Mouse (Mus musculus): ENCODE measurements at regions not wholly inside any gene's neighbourhood (a gene's known extent, or its start where the extent isn't known, plus 50 kb on each side); places are given as distances from the start of the nearest gene placed in this dataset.

- Histone ChIP-seq H3K27me3 (replicated peaks) (no peaks in the 10 kb centered on the region), H3K4me1 (ENCODE audit: control insufficient read depth in 1 of 2, insufficient read depth in 2 of 2) (no peaks in the 10 kb centered on the region), H3K27ac (ENCODE audit: insufficient read depth, low read depth) (no peak overlapping the region), H3K9me3 (replicated peaks; ENCODE audit: low read length) (no peaks in the 10 kb centered on the region), H3K79me2 (replicated peaks; ENCODE audit: control insufficient read depth, extremely low read depth, insufficient read depth, poor library complexity, severe bottlenecking) (no peaks in the 10 kb centered on the region), H3K4me2 (ENCODE audit: insufficient read depth, low read depth, poor library complexity, severe bottlenecking) (no peak overlapping the region), H3K4me3 (replicated peaks in 1 of 3; ENCODE audit: low read depth in 2 of 3, low read length in 2 of 3, poor library complexity in 1 of 3) (no peak overlapping the region), H3K36me3 (replicated peaks in 1 of 2; ENCODE audit: control insufficient read depth in 1 of 2, insufficient read depth in 1 of 2, low read length in 1 of 2) (no peaks in the 10 kb centered on the region), H3K9ac (ENCODE audit: insufficient read depth, low read depth) (no peak overlapping the region)
- in situ Hi-C loops (cut with MboI; ENCODE audit: low pct_ligation_motif_present, low pct_unique_long_range_greater_than_20kb, low sequenced_read_pairs) = no loop called here
- TF ChIP-seq HCFC1 (IDR thresholded peaks at IDR 0.05; ENCODE audit: low read depth, low read length) (no peak), ZNF384 (IDR thresholded peaks at IDR 0.05; ENCODE audit: low read depth, low read length) (no peak), CHD1 (IDR thresholded peaks at IDR 0.05; ENCODE audit: low read depth, low read length) (no peak), MYC (IDR thresholded peaks at IDR 0.05; ENCODE audit: low read depth, low read length) (no peak), PAX5 (IDR thresholded peaks at IDR 0.05; ENCODE audit: low read length) (no peak), POLR2AphosphoS2 (IDR thresholded peaks at IDR 0.05; ENCODE audit: low read depth, low read length) (no peak), ZMIZ1 (IDR thresholded peaks at IDR 0.05; ENCODE audit: low read depth, low read length) (no peak), JUN (IDR thresholded peaks at IDR 0.05; ENCODE audit: insufficient read depth, low read depth, low read length) (no peak), SMC3 (IDR thresholded peaks at IDR 0.05; ENCODE audit: low read depth, low read length) (no peak), GABPA (IDR thresholded peaks at IDR 0.05; ENCODE audit: insufficient replicate concordance, low read depth, low read length) (no peak), NELFE (IDR thresholded peaks at IDR 0.05; ENCODE audit: low read depth, low read length) (no peak), POLR2A (IDR thresholded peaks at IDR 0.05; ENCODE audit: low read depth, low read length) (no peak), MAX (IDR thresholded peaks at IDR 0.05; ENCODE audit: low read length) (no peak)
- DNase-seq (ENCODE audit: extremely low read depth) = no peak
- dilution Hi-C loops (cut with MboI; ENCODE audit: extremely low pct_ligation_motif_present, extremely low pct_unique_long_range_greater_than_20kb, low sequenced_read_pairs) = no loop called here
These were observed 773.1 kb downstream of the Gsdmc2 start for GRCm38 (mm10) chr15:63071921-63072320.

DNA sequence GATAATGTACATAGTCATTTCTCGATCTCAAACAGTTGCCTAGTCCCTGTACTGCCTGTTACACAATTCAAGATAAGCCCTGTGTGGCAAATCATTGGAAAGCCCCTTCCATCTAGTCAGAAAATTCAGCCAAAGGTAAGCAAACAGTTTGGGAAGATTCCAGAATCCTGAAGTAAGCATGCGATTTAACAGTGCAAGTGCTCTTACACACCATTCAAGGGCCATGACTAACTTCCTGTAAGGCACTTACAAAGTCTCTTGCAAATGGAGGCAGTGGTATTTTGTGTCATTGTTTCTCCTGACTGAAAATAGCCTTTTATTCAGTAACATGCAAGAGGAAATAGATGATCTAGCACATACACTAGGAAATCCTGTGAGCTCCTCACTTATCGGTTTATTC lies 777.9 kb downstream of the Gsdmc2 start:
- Histone ChIP-seq H3K79me2 (replicated peaks; ENCODE audit: control insufficient read depth, extremely low read depth, insufficient read depth, poor library complexity, severe bottlenecking) (no peaks in the 10 kb centered on the region), H3K4me1 (ENCODE audit: control insufficient read depth in 1 of 2, insufficient read depth in 2 of 2) (no peaks in the 10 kb centered on the region), H3K4me3 (replicated peaks in 1 of 3; ENCODE audit: low read depth in 2 of 3, low read length in 2 of 3, poor library complexity in 1 of 3) (no peak overlapping the region), H3K27ac (ENCODE audit: insufficient read depth, low read depth) (no peak overlapping the region), H3K9me3 (replicated peaks; ENCODE audit: low read length) (no peaks in the 10 kb centered on the region), H3K27me3 (replicated peaks) (no peaks in the 10 kb centered on the region), H3K4me2 (ENCODE audit: insufficient read depth, low read depth, poor library complexity, severe bottlenecking) (no peak overlapping the region), H3K9ac (ENCODE audit: insufficient read depth, low read depth) (no peak overlapping the region), H3K36me3 (replicated peaks in 1 of 2; ENCODE audit: control insufficient read depth in 1 of 2, insufficient read depth in 1 of 2, low read length in 1 of 2) (no peaks in the 10 kb centered on the region)
- in situ Hi-C loops (cut with MboI; ENCODE audit: low pct_ligation_motif_present, low pct_unique_long_range_greater_than_20kb, low sequenced_read_pairs) (no loop called here), dilution Hi-C loops (cut with MboI; ENCODE audit: extremely low pct_ligation_motif_present, extremely low pct_unique_long_range_greater_than_20kb, low sequenced_read_pairs) (no loop called here)
- DNase-seq (ENCODE audit: extremely low read depth) = no peak
- TF ChIP-seq RAD21 (IDR thresholded peaks at IDR 0.05; ENCODE audit: low read depth, low read length) (no peak), JUND (conservative IDR thresholded peaks at IDR 0.05; ENCODE audit: low read depth, low read length) (no peak), E2F4 (IDR thresholded peaks at IDR 0.05; ENCODE audit: insufficient replicate concordance, low read depth, low read length) (no peak), ZNF384 (IDR thresholded peaks at IDR 0.05; ENCODE audit: low read depth, low read length) (no peak), SIN3A (IDR thresholded peaks at IDR 0.05; ENCODE audit: low read length) (no peak), CHD2 (IDR thresholded peaks at IDR 0.05; ENCODE audit: low read length) (no peak), ZC3H11A (IDR thresholded peaks at IDR 0.05; ENCODE audit: low read depth, low read length) (no peak), NELFE (IDR thresholded peaks at IDR 0.05; ENCODE audit: low read depth, low read length) (no peak), HCFC1 (IDR thresholded peaks at IDR 0.05; ENCODE audit: low read depth, low read length) (no peak), ZKSCAN1 (IDR thresholded peaks at IDR 0.05; ENCODE audit: borderline replicate concordance, low read depth, low read length) (no peak), USF2 (conservative IDR thresholded peaks at IDR 0.05; ENCODE audit: low read depth, low read length) (no peak), POLR2A (IDR thresholded peaks at IDR 0.05; ENCODE audit: low read depth, low read length) (no peak), TBP (conservative IDR thresholded peaks at IDR 0.05; ENCODE audit: low read depth, low read length) (no peak), SMC3 (IDR thresholded peaks at IDR 0.05; ENCODE audit: low read depth, low read length) (no peak), EP300 (IDR thresholded peaks at IDR 0.05; ENCODE audit: low read length) (no peak), PAX5 (IDR thresholded peaks at IDR 0.05; ENCODE audit: low read length) (no peak), MYC (IDR thresholded peaks at IDR 0.05; ENCODE audit: low read depth, low read length) (no peak), KAT2A (IDR thresholded peaks at IDR 0.05; ENCODE audit: insufficient replicate concordance, low read length) (no peak)
